Mouse (Mus musculus): ENCODE data around the gene 3110082I17Rik.

DNA sequence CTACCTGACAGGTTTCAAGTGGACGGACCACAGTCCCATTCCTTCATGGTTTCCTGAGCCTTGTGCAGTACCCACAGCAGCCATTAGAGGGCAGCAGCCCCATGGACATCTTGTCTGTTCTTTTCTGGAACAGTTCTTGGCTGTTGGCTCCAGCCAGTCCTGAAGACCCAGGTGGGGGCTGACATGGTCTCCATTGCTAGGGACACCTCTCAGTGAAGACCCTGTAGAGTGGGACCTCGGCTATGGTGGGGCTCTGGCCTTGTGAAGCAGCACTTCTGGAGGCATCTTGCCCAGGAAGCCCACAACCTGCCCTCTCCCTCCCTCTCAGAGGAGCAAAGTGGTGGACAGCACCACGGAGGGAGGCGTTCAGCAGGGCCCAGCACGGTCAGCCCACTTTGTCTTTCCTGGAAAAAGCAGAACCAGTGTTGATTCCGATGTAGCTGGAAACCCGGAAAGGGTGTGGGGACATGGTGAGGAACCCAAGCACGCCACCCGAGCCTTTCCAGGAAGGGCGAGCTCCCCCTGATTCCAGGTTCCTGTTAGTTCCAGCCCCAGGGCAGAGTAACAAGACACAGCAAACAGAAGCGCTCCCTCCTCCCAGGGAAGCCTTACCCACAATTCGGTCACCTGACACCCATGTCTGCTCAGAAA, 95.9 kb downstream of the 3110082I17Rik start:
- TF ChIP-seq TAL1 (conservative IDR thresholded peaks at IDR 0.05; ENCODE audit: low read depth, low read length) (no peak), CTCF (IDR thresholded peaks at IDR 0.05; ENCODE audit: low read depth, low read length) (peak; percentile 100), GATA1 (IDR thresholded peaks at IDR 0.05; ENCODE audit: borderline replicate concordance, low read length) (no peak)
